Mouse (Mus musculus): Measurements from ENCODE around the gene Piga.

Gene Piga

DNA sequence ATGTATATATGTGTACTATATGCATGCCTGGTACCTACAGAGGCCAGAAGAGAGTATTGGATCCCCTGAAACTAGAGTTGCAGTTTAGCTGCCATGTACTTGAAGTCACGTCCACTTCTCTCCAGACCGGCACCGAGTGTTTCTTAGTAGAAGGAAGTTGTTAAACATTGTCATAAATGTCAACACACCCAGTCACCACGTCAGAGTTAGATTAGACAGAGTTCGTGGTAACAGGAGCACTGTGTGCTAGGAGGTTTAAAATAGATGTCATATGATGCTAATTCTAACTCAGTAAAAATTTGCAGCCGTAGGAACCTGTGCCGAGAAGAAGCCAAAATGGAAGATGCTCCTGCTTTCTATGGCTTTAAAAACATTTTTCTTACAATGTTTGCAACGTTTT is 17.1 kb downstream of the Piga start, which contains the start of gene Asb11:
Asb11 (plus strand) TSS at position 286 of the 400 bp plus-strand sequence.
- no peak for DNase-seq

DNA sequence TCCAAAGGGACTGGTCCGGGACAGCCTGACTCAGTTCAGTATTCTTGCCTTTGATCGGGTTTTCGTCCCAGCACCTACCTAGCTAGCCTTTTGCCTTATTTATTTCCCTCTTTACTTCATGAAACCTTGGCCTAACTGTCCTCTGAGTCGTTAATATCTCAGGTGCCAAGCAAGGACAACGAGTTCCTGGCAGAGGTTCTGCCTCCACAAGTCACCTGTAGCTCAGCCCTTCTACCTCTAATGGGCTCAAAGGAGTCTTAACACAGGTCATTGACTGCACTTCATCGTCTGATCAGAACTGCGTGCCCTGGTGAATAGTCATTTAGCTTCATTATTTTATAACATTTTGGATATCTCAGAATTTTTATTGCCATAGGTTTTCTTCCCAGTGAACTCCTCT is 19.9 kb downstream of the Piga start:
- DNase-seq = no peak

DNA sequence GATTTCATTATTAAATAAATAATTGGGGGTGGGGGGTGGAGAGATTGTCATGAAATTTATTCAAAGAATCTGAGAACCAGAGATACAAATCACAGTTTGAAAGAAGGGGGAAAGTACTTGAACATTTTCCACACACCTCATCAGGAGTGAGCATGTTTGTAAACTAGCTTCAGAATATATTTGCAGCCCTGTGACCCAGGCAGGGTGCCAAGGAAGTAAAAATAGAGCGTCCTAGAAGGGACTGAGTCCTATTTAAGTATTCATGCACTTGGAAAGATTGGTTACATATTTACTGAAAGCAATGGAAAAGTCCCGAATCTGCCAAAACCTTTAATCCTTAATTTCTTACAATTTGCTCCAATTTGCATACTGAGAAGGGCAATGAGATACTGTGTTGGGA is 20.6 kb downstream of the Piga start:
- no peak for DNase-seq

DNA sequence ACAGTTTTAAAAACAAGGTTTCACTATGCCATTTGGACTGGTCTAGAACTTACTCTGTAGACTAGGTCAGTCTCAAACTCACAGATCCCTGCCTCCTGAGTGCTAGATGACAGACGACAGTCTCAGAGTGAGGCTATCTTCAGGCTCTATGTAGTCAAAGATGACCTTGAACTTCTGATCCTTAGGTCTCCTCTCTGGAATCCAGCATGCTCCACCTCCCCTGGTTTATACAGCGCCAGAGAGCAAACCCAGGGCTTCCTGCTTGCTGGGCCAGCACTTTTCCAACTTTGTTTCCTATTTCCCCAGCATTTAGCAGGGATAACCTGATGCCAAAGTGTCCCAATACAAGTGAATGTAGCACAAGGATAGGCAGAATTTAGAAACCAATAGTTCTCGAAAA is 21.1 kb downstream of the Piga start:
- no peak for DNase-seq

DNA sequence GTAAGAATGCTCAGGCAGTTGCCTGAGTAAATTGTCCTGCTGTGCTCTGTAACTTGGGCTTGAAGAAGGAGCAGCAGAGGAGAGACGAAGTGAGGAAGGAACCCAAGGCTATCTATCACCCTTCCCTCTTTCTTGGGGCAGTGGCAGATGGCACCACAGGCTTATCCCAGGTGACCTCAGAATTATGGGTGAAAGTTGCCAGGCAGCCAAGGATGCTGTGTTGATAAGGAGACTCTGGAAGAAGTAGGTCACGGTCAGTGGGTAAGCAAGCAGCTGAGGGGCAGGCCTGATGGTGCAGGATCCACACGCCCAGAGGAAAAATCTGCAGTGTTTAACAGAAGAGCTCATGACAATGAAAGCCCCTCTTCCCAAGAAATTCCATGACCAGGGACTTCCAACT is 21.7 kb downstream of the Piga start:
- DNase-seq = no peak

DNA sequence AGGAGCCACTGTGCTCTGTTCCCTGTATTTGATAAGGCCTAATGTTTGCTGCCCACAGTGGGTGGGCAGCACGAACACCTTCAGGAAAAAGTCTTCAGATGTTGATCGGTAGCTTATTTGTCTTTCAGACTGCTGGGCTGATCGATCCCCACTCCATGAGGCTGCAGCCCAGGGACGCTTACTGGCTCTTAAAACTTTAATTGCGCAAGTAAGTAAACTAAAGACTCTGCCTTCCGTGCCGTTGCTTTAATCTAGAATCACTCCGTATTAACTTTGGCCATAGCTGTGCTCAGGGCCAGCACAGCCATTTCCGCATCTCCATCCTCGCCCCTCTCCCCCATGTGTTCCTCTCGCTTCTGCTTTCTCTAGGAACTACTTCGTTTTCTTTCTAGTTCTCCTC is 26.0 kb downstream of the Piga start:
- DNase-seq = no peak

DNA sequence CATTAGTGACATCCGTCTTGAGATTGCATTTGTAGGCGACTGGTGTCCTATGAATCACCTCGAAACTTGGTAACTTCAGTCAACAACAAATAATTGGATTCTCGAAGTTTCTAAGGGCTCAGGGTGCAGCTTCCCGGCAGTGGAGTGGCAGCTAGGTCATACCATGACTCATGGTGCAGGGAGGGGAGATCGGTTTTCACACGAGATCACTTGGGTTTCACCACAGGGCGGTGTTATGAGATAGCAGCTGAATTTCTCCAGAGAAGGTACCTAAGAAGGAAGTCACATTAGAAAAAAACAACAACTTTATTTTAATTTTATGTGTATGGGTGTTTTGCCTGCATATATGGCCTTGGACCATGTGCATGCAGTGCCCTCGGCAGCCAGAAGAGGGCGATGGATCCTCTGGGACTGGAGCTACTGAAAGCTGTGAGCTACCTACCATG is 26.5 kb downstream of the Piga start:
- peak; percentile 32 to 35 for DNase-seq

DNA sequence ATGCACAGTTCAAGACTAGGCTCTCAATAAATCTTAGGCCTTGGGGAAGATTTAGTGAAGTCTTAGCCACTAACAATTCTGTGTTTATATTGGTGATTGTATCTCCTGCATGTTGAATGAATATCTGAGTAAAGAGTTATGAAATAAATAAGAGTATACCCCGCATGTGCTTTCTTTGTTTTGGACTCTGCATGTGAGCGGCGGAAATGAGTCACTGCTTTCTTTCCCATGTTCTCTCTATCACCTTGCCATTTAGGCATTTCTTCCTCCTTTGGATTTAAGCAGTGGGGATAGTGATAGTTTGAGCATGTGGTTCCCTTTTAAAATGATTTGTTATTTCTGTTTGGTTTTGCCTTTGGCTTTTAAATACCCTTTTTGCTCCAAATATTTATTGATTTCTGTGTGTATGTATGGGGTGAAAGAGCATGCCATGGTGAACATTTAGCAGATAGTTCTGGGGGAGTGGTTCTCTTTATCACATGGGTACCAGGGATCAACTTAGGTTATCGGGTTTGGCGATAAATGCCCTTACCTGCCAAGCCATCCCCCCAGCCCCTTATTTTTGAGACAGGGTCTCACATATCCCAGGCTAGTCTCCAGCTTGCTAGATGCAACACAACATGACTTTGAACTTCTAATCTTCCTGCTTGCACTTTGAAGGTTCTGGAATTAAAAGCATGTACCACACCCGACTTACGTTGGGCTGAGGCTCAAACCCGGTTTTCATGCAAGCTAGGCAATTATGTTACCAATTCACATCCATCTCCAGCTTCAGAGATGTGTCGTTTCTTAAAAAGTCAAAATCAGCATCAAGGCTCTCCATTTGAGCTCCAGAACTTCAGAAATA is 27.5 kb downstream of the Piga start:
- DNase-seq = no peak

DNA sequence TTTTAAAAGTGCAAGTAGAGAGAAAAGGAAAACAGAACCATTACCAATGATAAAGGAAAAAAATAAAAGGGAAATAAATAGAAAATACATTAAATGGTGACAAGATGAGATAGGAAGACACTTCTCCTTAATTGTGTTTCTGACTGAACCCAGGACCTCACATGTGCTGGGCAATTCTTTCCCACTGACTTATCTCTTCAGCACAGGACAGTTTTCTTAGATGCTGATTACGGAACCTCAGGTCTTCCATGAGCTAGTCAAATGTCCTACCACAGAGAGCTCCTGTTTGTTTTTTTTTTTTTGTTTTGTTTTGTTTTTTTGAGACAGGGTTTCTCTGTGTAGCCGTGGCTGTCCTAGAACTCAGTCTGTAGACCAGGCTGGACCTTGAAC is 28.1 kb downstream of the Piga start:
- no peak for DNase-seq

DNA sequence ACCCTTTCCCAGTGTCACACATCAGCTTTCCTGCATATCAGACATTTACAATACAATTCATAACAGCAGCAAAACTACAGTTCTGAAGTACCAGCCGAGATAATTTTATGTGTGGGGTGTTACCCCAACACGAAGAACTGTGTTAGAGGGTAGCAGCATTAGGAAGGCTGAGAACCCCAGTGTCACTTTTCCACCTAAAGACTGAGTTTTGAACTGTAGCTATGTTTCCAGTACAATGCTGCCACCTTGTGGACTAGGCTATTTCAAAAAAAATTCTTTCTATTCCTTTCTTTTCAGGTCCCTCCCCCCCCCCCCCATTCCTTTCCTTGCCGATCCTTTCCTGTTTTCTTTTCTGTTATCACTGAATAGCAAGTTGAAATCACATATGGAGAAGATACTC is 29.6 kb downstream of the Piga start:
- DNase-seq = peak; percentile 12 to 18

DNA sequence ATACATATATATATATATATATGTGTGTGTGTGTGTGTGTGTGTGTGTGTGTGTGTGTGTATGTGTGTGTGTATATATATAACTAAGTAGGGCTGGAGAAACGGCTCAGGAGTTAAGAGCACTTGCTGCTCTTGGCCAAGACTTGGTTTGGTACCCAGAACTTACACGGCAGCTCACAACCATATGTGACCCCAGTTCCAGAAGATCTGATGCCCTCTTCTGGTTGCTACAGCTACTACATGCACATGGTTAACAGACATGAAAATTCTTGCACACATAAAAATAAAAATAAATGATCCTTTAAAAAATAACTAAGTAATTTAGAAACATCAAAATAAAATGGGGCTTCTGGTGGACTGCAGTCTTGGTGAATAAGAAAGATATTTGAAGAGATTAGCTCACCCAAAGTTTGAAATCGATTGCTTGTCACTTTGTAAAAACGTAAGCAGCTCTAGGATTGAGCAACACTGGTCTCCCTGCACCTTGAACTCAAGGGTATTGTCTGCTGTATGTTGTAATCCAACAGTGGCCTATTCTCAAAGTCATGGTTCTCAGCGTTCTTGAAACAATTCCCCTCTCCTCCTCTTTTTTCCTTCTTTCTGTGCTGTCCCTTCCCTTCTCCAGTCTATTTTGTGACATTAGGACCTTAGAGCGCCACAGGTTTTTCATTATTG is 39.8 kb downstream of the Piga start:
- DNase-seq = no peak

Data from B cell, adult 2 months (primary cell).